Mouse (Mus musculus) heart, adult 2 months (tissue): ENCODE measurements at regions not wholly inside any gene's neighbourhood (a gene's known extent, or its start where the extent isn't known, plus 50 kb on each side); places are given as distances from the start of the nearest gene placed in this dataset.

Experiments
- CTCF ChIP-seq: fragments of 200-600 bp; IDR thresholded peaks from 2 replicates; pipeline ENCODE4 v1.8.1; 2022; ENCODE audit warnings: antibody characterized with exemption, mild to moderate bottlenecking, moderate library complexity
- EP300 ChIP-seq: fragments of 200-500 bp; IDR thresholded peaks from 2 replicates; pipeline ENCODE4 v1.6.1; 2011; ENCODE audit warnings: low read depth, low read length, control low read depth; ENCODE audit not compliant: insufficient read depth
- POLR2A ChIP-seq: fragments of 200-500 bp; IDR thresholded peaks from 2 replicates; pipeline ENCODE4 v1.6.1; 2011; ENCODE audit warnings: mild to moderate bottlenecking, low read depth, low read length, control low read depth; ENCODE audit not compliant: insufficient read depth

DNA sequence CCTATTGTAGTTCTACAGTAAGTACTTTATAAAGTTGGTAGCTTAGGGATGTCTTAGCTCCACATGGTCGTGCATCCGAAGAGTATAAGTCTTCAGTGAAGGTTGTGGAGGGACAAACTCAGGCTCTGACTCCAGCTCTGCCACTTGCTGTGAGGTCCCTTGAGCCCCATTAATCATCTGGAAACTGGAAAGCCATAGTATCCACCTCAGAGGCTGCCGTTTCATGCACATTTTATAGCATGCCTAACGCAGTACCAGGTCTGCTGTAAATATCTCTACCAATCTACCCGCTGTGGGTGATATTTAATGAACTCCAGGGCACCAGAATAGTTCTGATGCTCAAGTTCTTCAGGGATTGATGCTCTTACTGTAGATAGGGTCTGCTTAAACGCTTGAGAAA lies 216.5 kb downstream of the Clic5 start:
- TF ChIP-seq POLR2A (no peak), CTCF (no peak), EP300 (no peak)
